7 mouse cellular contexts compared by ENCODE assay signal in the genomic region with DNA sequence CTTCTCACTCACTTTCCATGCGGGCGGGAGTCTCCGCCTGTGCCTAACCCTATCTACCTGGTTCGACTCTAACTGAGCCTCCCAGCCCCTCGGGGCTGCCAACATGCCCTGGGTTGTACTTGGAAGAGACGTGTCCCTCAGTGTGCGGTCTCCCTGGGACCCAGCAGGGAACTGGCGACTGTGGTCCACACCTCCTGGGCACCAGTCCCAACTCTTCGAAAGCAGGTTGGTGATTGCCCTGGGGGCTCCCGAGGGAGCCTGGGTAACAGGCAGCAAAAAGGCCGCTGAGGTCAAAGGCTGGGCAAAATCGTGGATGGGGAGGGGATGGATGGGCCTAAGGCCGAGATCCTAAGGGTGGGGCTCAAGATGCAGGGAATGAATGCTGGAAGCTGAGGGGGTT. TPM values are rescaled to one million over a fixed set of nuclear protein-coding genes. Genes with fewer than 3 reads are reported as not detected.
A peak's percentile ranks its signal among the peaks of the same experiment; 100 is the strongest.
DNase-seq lines count a peak whose midpoint lies in the region; ATAC-seq and TF ChIP-seq lines count a peak whose summit lies in the region.

No protein-coding gene starts in this region.

- peak overlapping the region; percentile 92 for H3K4me3 ChIP-seq in lung, embryonic 16.5 days (ENCODE audit: low read length)
- peak overlapping the region; percentile 81 for H3K4me3 ChIP-seq in embryonic facial prominence, embryonic 13.5 days
- peak overlapping the region; percentile 78 for H3K4me3 ChIP-seq in intestine, postnatal 0 days (ENCODE audit: low read depth, low read length)
- peak overlapping the region; percentile 74 for H3K4me3 ChIP-seq in neural tube, embryonic 14.5 days (ENCODE audit: low read depth, low read length)

- peak overlapping the region; percentile 95 for H3K9ac ChIP-seq in lung, embryonic 16.5 days (ENCODE audit: low read length)
- peak overlapping the region; percentile 92 for H3K9ac ChIP-seq in embryonic facial prominence, embryonic 13.5 days
- peak overlapping the region; percentile 86 for H3K9ac ChIP-seq in intestine, postnatal 0 days (ENCODE audit: low read depth, low read length)
- H3K9ac ChIP-seq in neural tube, embryonic 14.5 days (replicated peaks; ENCODE audit: low read depth, low read length): peak overlapping the region; percentile 82

- DNase-seq in lung, postnatal 14 days: no peak
- DNase-seq in right cerebral cortex, postnatal 25 days: no peak
- DNase-seq in gastrocnemius, adult 18-20 months (ENCODE audit: low spot score): no peak

- no peaks in the 10 kb centered on the region for H3K36me3 ChIP-seq in lung, embryonic 16.5 days (ENCODE audit: control insufficient read depth, insufficient read depth, low read length)
- H3K36me3 ChIP-seq in embryonic facial prominence, embryonic 13.5 days: peaks cover 7% of the 10 kb centered on the region
- H3K36me3 ChIP-seq in intestine, postnatal 0 days (ENCODE audit: control insufficient read depth, insufficient read depth): 0 out of 2 replicates have a peak, but pooled peaks cover 9% of the 10 kb centered on the region
- H3K36me3 ChIP-seq in neural tube, embryonic 14.5 days (ENCODE audit: control insufficient read depth, insufficient read depth, low read length): no peaks in the 10 kb centered on the region

- no peak overlapping the region for H3K27ac ChIP-seq in lung, embryonic 16.5 days (ENCODE audit: low read length)
- H3K27ac ChIP-seq in embryonic facial prominence, embryonic 13.5 days: no peak overlapping the region
- H3K27ac ChIP-seq in intestine, postnatal 0 days (ENCODE audit: low read depth, low read length): no peak overlapping the region
- H3K27ac ChIP-seq in neural tube, embryonic 14.5 days (ENCODE audit: low read depth, low read length): peak overlapping the region; percentile 10; the same call in 1 of the 2 replicates

- H3K27me3 ChIP-seq in lung, embryonic 16.5 days (ENCODE audit: control insufficient read depth, insufficient read depth, low read depth, low read length): no peaks in the 10 kb centered on the region
- H3K27me3 ChIP-seq in embryonic facial prominence, embryonic 13.5 days: no peaks in the 10 kb centered on the region
- H3K27me3 ChIP-seq in intestine, postnatal 0 days (replicated peaks; ENCODE audit: control insufficient read depth, insufficient read depth, low read length): no peaks in the 10 kb centered on the region
- no peaks in the 10 kb centered on the region for H3K27me3 ChIP-seq in neural tube, embryonic 14.5 days (ENCODE audit: control insufficient read depth, insufficient read depth, low read length)

- no peak for ATAC-seq in lung, embryonic 16.5 days (ENCODE audit: low read depth)
- no peak for ATAC-seq in embryonic facial prominence, embryonic 13.5 days (ENCODE audit: insufficient number of reproducible peaks, insufficient read depth, low FRiP score, low TSS enrichment, low read depth)
- no peak for ATAC-seq in intestine, postnatal 0 days
- no peak for ATAC-seq in neural tube, embryonic 14.5 days (ENCODE audit: low read depth)

- WGBS in lung, embryonic 16.5 days: 60% methylated on average over 13 of the region's 13 CpGs
- WGBS in embryonic facial prominence, embryonic 13.5 days: 57% methylated on average over 13 of the region's 13 CpGs
- WGBS in intestine, postnatal 0 days: 63% methylated on average over 13 of the region's 13 CpGs
- WGBS in neural tube, embryonic 14.5 days: 70% methylated on average over 13 of the region's 13 CpGs

- H3K4me1 ChIP-seq in lung, embryonic 16.5 days (replicated peaks; ENCODE audit: control insufficient read depth, insufficient read depth, low read length): peaks cover 30% of the 10 kb centered on the region
- H3K4me1 ChIP-seq in embryonic facial prominence, embryonic 13.5 days: peaks cover 27% of the 10 kb centered on the region
- H3K4me1 ChIP-seq in intestine, postnatal 0 days (replicated peaks; ENCODE audit: control insufficient read depth, insufficient read depth, low read length): peaks cover 4% of the 10 kb centered on the region
- peaks cover 19% of the 10 kb centered on the region for H3K4me1 ChIP-seq in neural tube, embryonic 14.5 days (ENCODE audit: control insufficient read depth, insufficient read depth, low read length)

- H3K9me3 ChIP-seq in lung, embryonic 16.5 days (ENCODE audit: control insufficient read depth, low read length): no peaks in the 10 kb centered on the region
- no peaks in the 10 kb centered on the region for H3K9me3 ChIP-seq in embryonic facial prominence, embryonic 13.5 days
- no peaks in the 10 kb centered on the region for H3K9me3 ChIP-seq in intestine, postnatal 0 days (ENCODE audit: control insufficient read depth)
- no peaks in the 10 kb centered on the region for H3K9me3 ChIP-seq in neural tube, embryonic 14.5 days (ENCODE audit: control insufficient read depth, low read length)

- TF ChIP-seq CTCF in intestine, postnatal 0 days (IDR thresholded peaks at IDR 0.05; ENCODE audit: low read depth): no peak

- H3K4me2 ChIP-seq in lung, embryonic 16.5 days (ENCODE audit: low read depth, low read length): peak overlapping the region; percentile 64
- H3K4me2 ChIP-seq in embryonic facial prominence, embryonic 13.5 days: peak overlapping the region; percentile 87
- peak overlapping the region; percentile 83 for H3K4me2 ChIP-seq in intestine, postnatal 0 days (replicated peaks; ENCODE audit: low read depth)
- peak overlapping the region; percentile 54 for H3K4me2 ChIP-seq in neural tube, embryonic 14.5 days (ENCODE audit: low read depth, low read length)

RNA-seq across cellular contexts. Expression of gene Dpp9, which starts 1.0 kb away (rescaled TPM):
- polyA plus RNA-seq in lung, embryonic 16.5 days (2015; fragmentation: Nextera tagmentation; extraction: Ambion mirVana): 38.7 and 41.4 TPM in 2 replicates
- 34.9 and 37.5 TPM in 2 replicates for polyA plus RNA-seq in embryonic facial prominence, embryonic 13.5 days (2015; fragmentation: Nextera tagmentation; extraction: Ambion mirVana)
- polyA plus RNA-seq in intestine, postnatal 0 days (2015; fragmentation: Nextera tagmentation; extraction: Ambion mirVana): 10.6 and 12.0 TPM in 2 replicates
- polyA plus RNA-seq in neural tube, embryonic 14.5 days (2014; fragmentation: Nextera tagmentation; extraction: Ambion mirVana): 21.0 and 26.9 TPM in 2 replicates
- total RNA-seq in gastrocnemius, adult 18-20 months (2021): 10 to 100 TPM; 35.6 to 41.6 TPM

RNA-seq across cellular contexts. Expression of gene Mydgf, which starts 34.0 kb away (rescaled TPM):
- polyA plus RNA-seq in lung, embryonic 16.5 days (2015; fragmentation: Nextera tagmentation; extraction: Ambion mirVana): 93.0 and 110 TPM in 2 replicates
- polyA plus RNA-seq in embryonic facial prominence, embryonic 13.5 days (2015; fragmentation: Nextera tagmentation; extraction: Ambion mirVana): 86.3 and 91.0 TPM in 2 replicates
- 83.5 and 90.5 TPM in 2 replicates for polyA plus RNA-seq in intestine, postnatal 0 days (2015; fragmentation: Nextera tagmentation; extraction: Ambion mirVana)
- 68.6 and 69.7 TPM in 2 replicates for polyA plus RNA-seq in neural tube, embryonic 14.5 days (2014; fragmentation: Nextera tagmentation; extraction: Ambion mirVana)
- total RNA-seq in gastrocnemius, adult 18-20 months (2021): 10 to 100 TPM; 17.1 to 17.5 TPM

RNA-seq across cellular contexts. Expression of gene Fem1a, which starts 38.9 kb away (rescaled TPM):
- 11.0 and 12.1 TPM in 2 replicates for polyA plus RNA-seq in lung, embryonic 16.5 days (2015; fragmentation: Nextera tagmentation; extraction: Ambion mirVana)
- polyA plus RNA-seq in embryonic facial prominence, embryonic 13.5 days (2015; fragmentation: Nextera tagmentation; extraction: Ambion mirVana): 13.5 and 14.1 TPM in 2 replicates
- polyA plus RNA-seq in intestine, postnatal 0 days (2015; fragmentation: Nextera tagmentation; extraction: Ambion mirVana): 7.0 and 8.0 TPM in 2 replicates
- 20.4 and 23.5 TPM in 2 replicates for polyA plus RNA-seq in neural tube, embryonic 14.5 days (2014; fragmentation: Nextera tagmentation; extraction: Ambion mirVana)
- 100 to 1,000 TPM; 157 to 172 TPM for total RNA-seq in gastrocnemius, adult 18-20 months (2021)

RNA-seq across cellular contexts. Expression of gene Tnfaip8l1, which starts 55.4 kb away (rescaled TPM):
- polyA plus RNA-seq in lung, embryonic 16.5 days (2015; fragmentation: Nextera tagmentation; extraction: Ambion mirVana): 15.5 and 17.3 TPM in 2 replicates
- 13.8 and 13.9 TPM in 2 replicates for polyA plus RNA-seq in embryonic facial prominence, embryonic 13.5 days (2015; fragmentation: Nextera tagmentation; extraction: Ambion mirVana)
- 4.6 and 5.1 TPM in 2 replicates for polyA plus RNA-seq in intestine, postnatal 0 days (2015; fragmentation: Nextera tagmentation; extraction: Ambion mirVana)
- 9.2 and 9.9 TPM in 2 replicates for polyA plus RNA-seq in neural tube, embryonic 14.5 days (2014; fragmentation: Nextera tagmentation; extraction: Ambion mirVana)
- total RNA-seq in gastrocnemius, adult 18-20 months (2021): under 1 TPM; 0.21 to 0.25 TPM

RNA-seq across cellular contexts. Expression of gene Ticam1, which starts 58.9 kb away (rescaled TPM):
- polyA plus RNA-seq in lung, embryonic 16.5 days (2015; fragmentation: Nextera tagmentation; extraction: Ambion mirVana): 5.5 and 5.7 TPM in 2 replicates
- 4.1 and 4.3 TPM in 2 replicates for polyA plus RNA-seq in embryonic facial prominence, embryonic 13.5 days (2015; fragmentation: Nextera tagmentation; extraction: Ambion mirVana)
- 15.8 and 16.0 TPM in 2 replicates for polyA plus RNA-seq in intestine, postnatal 0 days (2015; fragmentation: Nextera tagmentation; extraction: Ambion mirVana)
- 0.92 and 1.7 TPM in 2 replicates for polyA plus RNA-seq in neural tube, embryonic 14.5 days (2014; fragmentation: Nextera tagmentation; extraction: Ambion mirVana)
- 1 to 10 TPM; 2.0 to 2.5 TPM for total RNA-seq in gastrocnemius, adult 18-20 months (2021)
